Mouse (Mus musculus): ENCODE results near the gene Rexo4. TPM values are rescaled to one million over a fixed set of nuclear protein-coding genes. Genes with fewer than 3 reads are reported as not detected.

Rexo4 gene
- polyA plus RNA-seq, 1 experiment from 2014 or later: 47.7 TPM

GRCm38 (mm10) chr2:26914148-26914941 is 49.8 kb downstream of the Rexo4 start:
- ATAC-seq: no peak
- H3K4me3 ChIP-seq (ENCODE audit: low read length): 0 out of 2 replicates have a peak overlapping the region, but pooled peaks have one; percentile 89
- WGBS: 55% methylated on average over 8 of the region's 8 CpGs
- no peaks in the 10 kb centered on the region for H3K27me3 ChIP-seq (replicated peaks; ENCODE audit: control insufficient read depth, insufficient read depth, low read length)
- peaks cover 21% of the 10 kb centered on the region for H3K36me3 ChIP-seq (ENCODE audit: control insufficient read depth, insufficient read depth, low read length)
- peaks cover 36% of the 10 kb centered on the region for H3K4me1 ChIP-seq (ENCODE audit: control insufficient read depth, insufficient read depth, low read length)
- H3K9me3 ChIP-seq (ENCODE audit: control insufficient read depth, low read length): no peaks in the 10 kb centered on the region
- H3K4me2 ChIP-seq (ENCODE audit: low read depth, low read length): 0 out of 2 replicates have a peak overlapping the region, but pooled peaks have one; percentile 92
- H3K27ac ChIP-seq (ENCODE audit: low read length): no peak overlapping the region
- peak overlapping the region; percentile 89; the same call in 1 of the 2 replicates for H3K9ac ChIP-seq (ENCODE audit: low read depth, low read length)

GRCm38 (mm10) chr2:26913416-26914147 is 50.6 kb downstream of the Rexo4 start:
- Histone ChIP-seq H3K36me3 (ENCODE audit: control insufficient read depth, insufficient read depth, low read length) (peaks cover 18% of the 10 kb centered on the region), H3K4me2 (ENCODE audit: low read depth, low read length) (no peak overlapping the region), H3K4me3 (ENCODE audit: low read length) (no peak overlapping the region), H3K27me3 (replicated peaks; ENCODE audit: control insufficient read depth, insufficient read depth, low read length) (no peaks in the 10 kb centered on the region), H3K4me1 (ENCODE audit: control insufficient read depth, insufficient read depth, low read length) (peaks cover 43% of the 10 kb centered on the region), H3K9me3 (ENCODE audit: control insufficient read depth, low read length) (no peaks in the 10 kb centered on the region), H3K9ac (ENCODE audit: low read depth, low read length) (no peak overlapping the region), H3K27ac (ENCODE audit: low read length) (no peak overlapping the region)
- no peak for ATAC-seq
- WGBS: 76% methylated on average over 17 of the region's 17 CpGs

- WGBS: 61% methylated on average over 5 of the region's 5 CpGs
- Histone ChIP-seq H3K4me1 (ENCODE audit: control insufficient read depth, insufficient read depth, low read length) (peaks cover 37% of the 10 kb centered on the region), H3K4me2 (ENCODE audit: low read depth, low read length) (peak overlapping the region; percentile 77), H3K9ac (ENCODE audit: low read depth, low read length) (peak overlapping the region; percentile 80), H3K4me3 (ENCODE audit: low read length) (peak overlapping the region; percentile 91), H3K36me3 (ENCODE audit: control insufficient read depth, insufficient read depth, low read length) (peaks cover 25% of the 10 kb centered on the region), H3K27ac (ENCODE audit: low read length) (peak overlapping the region; percentile 34), H3K27me3 (replicated peaks; ENCODE audit: control insufficient read depth, insufficient read depth, low read length) (no peaks in the 10 kb centered on the region), H3K9me3 (ENCODE audit: control insufficient read depth, low read length) (no peaks in the 10 kb centered on the region)
- ATAC-seq: no peak
These were observed 51.9 kb downstream of the Rexo4 start for GRCm38 (mm10) chr2:26912253-26912770.

GRCm38 (mm10) chr2:26910994-26911765 is 53.0 kb downstream of the Rexo4 start:
- H3K4me2 ChIP-seq (ENCODE audit: low read depth, low read length): peak overlapping the region; percentile 77
- WGBS: 2% methylated on average over 36 of the region's 37 CpGs
- peak overlapping the region; percentile 80 for H3K9ac ChIP-seq (ENCODE audit: low read depth, low read length)
- H3K27me3 ChIP-seq (replicated peaks; ENCODE audit: control insufficient read depth, insufficient read depth, low read length): no peaks in the 10 kb centered on the region
- H3K27ac ChIP-seq (ENCODE audit: low read length): peak overlapping the region; percentile 84
- H3K4me1 ChIP-seq (ENCODE audit: control insufficient read depth, insufficient read depth, low read length): peaks cover 33% of the 10 kb centered on the region
- H3K9me3 ChIP-seq (ENCODE audit: control insufficient read depth, low read length): no peaks in the 10 kb centered on the region
- H3K36me3 ChIP-seq (ENCODE audit: control insufficient read depth, insufficient read depth, low read length): peaks cover 30% of the 10 kb centered on the region
- ATAC-seq: peak; percentile 36
- H3K4me3 ChIP-seq (ENCODE audit: low read length): peak overlapping the region; percentile 91

- Histone ChIP-seq H3K36me3 (ENCODE audit: control insufficient read depth, insufficient read depth, low read length) (peaks cover 35% of the 10 kb centered on the region), H3K27me3 (replicated peaks; ENCODE audit: control insufficient read depth, insufficient read depth, low read length) (no peaks in the 10 kb centered on the region), H3K9me3 (ENCODE audit: control insufficient read depth, low read length) (no peaks in the 10 kb centered on the region), H3K27ac (ENCODE audit: low read length) (peak within 1 kb of the TSS; percentile 84), H3K4me1 (ENCODE audit: control insufficient read depth, insufficient read depth, low read length) (peaks cover 28% of the 10 kb centered on the region), H3K9ac (ENCODE audit: low read depth, low read length) (peak within 1 kb of the TSS; percentile 80), H3K4me2 (ENCODE audit: low read depth, low read length) (peak within 1 kb of the TSS; percentile 77), H3K4me3 (ENCODE audit: low read length) (peak within 1 kb of the TSS; percentile 91)
- ATAC-seq: peak; percentile 94
- under 1% methylated on average over 74 of the region's 74 CpGs for WGBS
These were observed 53.8 kb downstream of the Rexo4 start, which contains the start of the genes Med22 and Rpl7a for GRCm38 (mm10) chr2:26910124-26910993. Gene Med22 (minus strand): TSS chr2:26910677. Gene Rpl7a (plus strand): TSS chr2:26910764.

- ATAC-seq: no peak
- Histone ChIP-seq H3K4me2 (ENCODE audit: low read depth, low read length) (peak overlapping the region; percentile 51), H3K27me3 (replicated peaks; ENCODE audit: control insufficient read depth, insufficient read depth, low read length) (no peaks in the 10 kb centered on the region), H3K4me3 (ENCODE audit: low read length) (peak overlapping the region; percentile 91), H3K36me3 (ENCODE audit: control insufficient read depth, insufficient read depth, low read length) (peaks cover 34% of the 10 kb centered on the region), H3K9me3 (ENCODE audit: control insufficient read depth, low read length) (no peaks in the 10 kb centered on the region), H3K27ac (ENCODE audit: low read length) (peak overlapping the region; percentile 84; the same call in 1 of the 2 replicates), H3K9ac (ENCODE audit: low read depth, low read length) (peak overlapping the region; percentile 75), H3K4me1 (ENCODE audit: control insufficient read depth, insufficient read depth, low read length) (peaks cover 21% of the 10 kb centered on the region)
These were observed 54.8 kb downstream of the Rexo4 start for GRCm38 (mm10) chr2:26909387-26909784.

GRCm38 (mm10) chr2:26908710-26909386 is 55.3 kb downstream of the Rexo4 start:
- H3K27ac ChIP-seq (ENCODE audit: low read length): peak overlapping the region; percentile 29; the same call in 1 of the 2 replicates
- H3K36me3 ChIP-seq (ENCODE audit: control insufficient read depth, insufficient read depth, low read length): peaks cover 31% of the 10 kb centered on the region
- peak overlapping the region; percentile 91 for H3K4me3 ChIP-seq (ENCODE audit: low read length)
- no peak for ATAC-seq
- peak overlapping the region; percentile 51 for H3K4me2 ChIP-seq (ENCODE audit: low read depth, low read length)
- 66% methylated on average over 18 of the region's 18 CpGs for WGBS
- no peaks in the 10 kb centered on the region for H3K27me3 ChIP-seq (replicated peaks; ENCODE audit: control insufficient read depth, insufficient read depth, low read length)
- peak overlapping the region; percentile 75 for H3K9ac ChIP-seq (ENCODE audit: low read depth, low read length)
- H3K9me3 ChIP-seq (ENCODE audit: control insufficient read depth, low read length): no peaks in the 10 kb centered on the region
- peaks cover 22% of the 10 kb centered on the region for H3K4me1 ChIP-seq (ENCODE audit: control insufficient read depth, insufficient read depth, low read length)

- H3K9ac ChIP-seq (ENCODE audit: low read depth, low read length): no peak overlapping the region
- peaks cover 22% of the 10 kb centered on the region for H3K4me1 ChIP-seq (ENCODE audit: control insufficient read depth, insufficient read depth, low read length)
- ATAC-seq: no peak
- H3K4me2 ChIP-seq (ENCODE audit: low read depth, low read length): no peak overlapping the region
- 52% methylated on average over 4 of the region's 4 CpGs for WGBS
- no peaks in the 10 kb centered on the region for H3K9me3 ChIP-seq (ENCODE audit: control insufficient read depth, low read length)
- no peak overlapping the region for H3K4me3 ChIP-seq (ENCODE audit: low read length)
- H3K27me3 ChIP-seq (replicated peaks; ENCODE audit: control insufficient read depth, insufficient read depth, low read length): no peaks in the 10 kb centered on the region
- H3K36me3 ChIP-seq (ENCODE audit: control insufficient read depth, insufficient read depth, low read length): peaks cover 19% of the 10 kb centered on the region
- no peak overlapping the region for H3K27ac ChIP-seq (ENCODE audit: low read length)
These were observed 57.1 kb downstream of the Rexo4 start for GRCm38 (mm10) chr2:26907109-26907508.

All from intestine, embryonic 16.5 days (tissue).